Mouse (Mus musculus): Measurements from ENCODE around the gene Plekhg1. TPM values are rescaled to one million over a fixed set of nuclear protein-coding genes. Genes with fewer than 3 reads are reported as not detected.

The Plekhg1 gene
- polyA plus RNA-seq (2015; fragmentation: Nextera tagmentation; extraction: Ambion mirVana): 6.5 and 7.4 TPM in 2 replicates

DNA sequence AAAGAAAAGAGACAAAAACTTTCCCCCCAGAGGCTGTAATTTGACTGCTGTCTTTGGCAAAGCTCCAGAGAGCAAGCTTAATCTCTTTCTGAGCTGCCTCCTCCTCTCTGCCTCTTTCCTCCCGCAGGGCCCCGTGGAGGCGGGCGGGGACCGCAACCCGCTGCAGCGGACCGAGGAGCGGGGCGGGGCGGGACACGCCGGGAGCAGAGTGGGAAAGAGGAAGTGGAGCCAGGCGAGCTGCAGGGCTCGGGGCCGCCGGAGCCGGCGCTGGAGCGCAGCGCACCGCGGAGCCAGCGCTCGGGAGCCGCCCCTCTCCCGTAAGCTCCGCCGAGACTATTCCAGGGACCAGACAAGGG, at the start of gene Plekhg1:
Gene Plekhg1, plus strand, starts transcription at position 217 of the 356 bp plus-strand sequence.
- Histone ChIP-seq H3K9ac (replicated peaks) (peak within 1 kb of the TSS; percentile 65), H3K9me3 (replicated peaks) (no peaks in the 10 kb centered on the region), H3K27ac (replicated peaks) (peak within 1 kb of the TSS; percentile 79), H3K36me3 (no peaks in the 10 kb centered on the region), H3K4me1 (peaks cover 8% of the 10 kb centered on the region), H3K4me2 (peak within 1 kb of the TSS; percentile 98), H3K4me3 (replicated peaks) (peak within 1 kb of the TSS; percentile 61), H3K27me3 (replicated peaks) (no peaks in the 10 kb centered on the region)
- ATAC-seq (ENCODE audit: low FRiP score): peak; percentile 91
- under 1% methylated on average over 29 of the region's 29 CpGs for WGBS

DNA sequence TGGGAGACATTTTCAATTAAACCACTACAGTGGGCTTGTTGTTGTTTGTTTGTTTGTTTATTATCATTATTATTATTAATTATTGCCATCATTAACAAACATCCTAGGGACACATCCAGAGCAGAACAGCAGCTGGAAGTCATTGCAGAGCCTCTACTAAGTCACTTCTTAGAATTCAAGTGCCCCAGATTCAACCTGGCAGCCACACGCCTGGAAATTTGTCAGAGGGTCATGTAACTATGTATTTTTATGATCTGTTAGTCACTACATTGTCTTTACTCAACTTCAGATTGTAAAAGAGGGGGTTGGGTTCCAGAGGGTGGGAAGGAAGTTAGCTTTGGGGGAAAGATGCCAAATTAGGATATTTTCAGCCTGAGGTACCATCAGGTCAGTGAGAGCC, 47.4 kb upstream of the Plekhg1 start:
- H3K4me1 ChIP-seq: no peaks in the 10 kb centered on the region
- no peak overlapping the region for H3K27ac ChIP-seq (replicated peaks)
- H3K27me3 ChIP-seq (replicated peaks): no peaks in the 10 kb centered on the region
- no peaks in the 10 kb centered on the region for H3K9me3 ChIP-seq (replicated peaks)
- no peak overlapping the region for H3K4me3 ChIP-seq (replicated peaks)
- no peaks in the 10 kb centered on the region for H3K36me3 ChIP-seq
- ATAC-seq (ENCODE audit: low FRiP score): no peak
- no peak overlapping the region for H3K9ac ChIP-seq (replicated peaks)
- 68% methylated on average over 1 of the region's 1 CpGs for WGBS
- H3K4me2 ChIP-seq: no peak overlapping the region

DNA sequence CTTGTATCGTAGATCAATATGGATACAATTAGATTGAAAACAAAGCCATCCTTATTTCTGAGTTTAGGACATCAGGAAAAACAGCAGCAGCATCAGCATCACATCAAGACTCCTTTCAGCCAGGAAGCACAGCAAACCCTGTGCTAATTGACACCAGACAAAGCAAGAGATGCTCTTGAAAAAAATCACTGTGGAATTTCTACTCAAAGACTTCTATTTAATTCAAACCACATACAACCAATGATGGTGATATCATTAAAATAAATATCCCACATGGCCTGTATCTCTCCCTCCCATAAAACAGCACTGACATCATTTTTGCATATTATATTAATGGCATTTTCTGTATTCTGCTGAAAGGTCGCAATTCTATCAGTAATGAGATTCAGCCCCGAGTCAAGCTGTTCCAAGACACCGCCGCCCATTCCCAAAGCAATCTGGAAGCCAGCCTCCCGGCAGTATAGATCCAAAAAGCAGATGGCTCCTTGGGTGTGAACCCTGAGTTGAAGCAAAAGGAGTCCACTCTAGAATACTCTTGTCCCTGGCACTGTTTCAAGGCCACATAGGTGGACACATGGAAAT, 46.4 kb upstream of the Plekhg1 start:
- H3K27ac ChIP-seq (replicated peaks): no peak overlapping the region
- H3K4me2 ChIP-seq: no peak overlapping the region
- H3K36me3 ChIP-seq: no peaks in the 10 kb centered on the region
- H3K27me3 ChIP-seq (replicated peaks): no peaks in the 10 kb centered on the region
- 53% methylated on average over 6 of the region's 6 CpGs for WGBS
- no peaks in the 10 kb centered on the region for H3K4me1 ChIP-seq
- no peak overlapping the region for H3K4me3 ChIP-seq (replicated peaks)
- H3K9me3 ChIP-seq (replicated peaks): no peaks in the 10 kb centered on the region
- ATAC-seq (ENCODE audit: low FRiP score): no peak
- H3K9ac ChIP-seq (replicated peaks): no peak overlapping the region

DNA sequence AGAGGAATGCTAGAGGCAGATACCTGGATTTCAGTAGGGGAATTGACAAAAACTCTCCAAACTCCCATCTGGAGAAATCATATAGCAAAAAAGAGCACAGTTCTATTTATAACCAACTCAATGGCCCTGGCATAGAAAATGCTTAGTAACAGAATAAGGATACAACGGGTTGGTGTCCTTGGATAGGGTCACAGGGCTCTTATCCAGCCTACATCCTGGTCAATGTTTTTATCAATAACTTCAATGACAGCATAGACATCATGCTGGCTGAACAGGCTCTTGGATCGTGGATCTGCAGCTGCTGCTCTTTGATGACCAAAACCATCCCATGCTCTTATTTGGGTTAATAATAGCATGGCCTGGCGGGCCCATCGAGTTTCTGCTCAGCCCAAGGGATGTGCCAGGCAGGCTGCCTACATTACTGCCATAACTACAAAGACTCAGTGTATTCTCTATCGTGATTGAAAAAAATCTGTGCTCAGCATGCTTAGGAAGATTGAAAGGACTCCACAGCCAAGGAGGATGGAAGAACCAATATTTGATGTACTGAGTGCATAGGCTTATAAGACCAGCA, 44.7 kb upstream of the Plekhg1 start:
- Histone ChIP-seq H3K27ac (replicated peaks) (no peak overlapping the region), H3K4me3 (replicated peaks) (no peak overlapping the region), H3K9ac (replicated peaks) (no peak overlapping the region), H3K27me3 (replicated peaks) (no peaks in the 10 kb centered on the region), H3K4me1 (no peaks in the 10 kb centered on the region), H3K36me3 (no peaks in the 10 kb centered on the region), H3K9me3 (replicated peaks) (no peaks in the 10 kb centered on the region), H3K4me2 (no peak overlapping the region)
- WGBS: 80% methylated on average over 5 of the region's 5 CpGs
- no peak for ATAC-seq (ENCODE audit: low FRiP score)

GRCm38 (mm10) chr10:3696727-3697348, 43.3 kb upstream of the Plekhg1 start:
- no peak overlapping the region for H3K4me3 ChIP-seq (replicated peaks)
- no peaks in the 10 kb centered on the region for H3K36me3 ChIP-seq
- peak overlapping the region; percentile 58 for H3K27ac ChIP-seq (replicated peaks)
- ATAC-seq (ENCODE audit: low FRiP score): no peak
- 67% methylated on average over 8 of the region's 8 CpGs for WGBS
- H3K27me3 ChIP-seq (replicated peaks): no peaks in the 10 kb centered on the region
- H3K4me1 ChIP-seq: 0 out of 2 replicates have a peak, but pooled peaks cover 2% of the 10 kb centered on the region
- no peak overlapping the region for H3K4me2 ChIP-seq
- H3K9me3 ChIP-seq (replicated peaks): no peaks in the 10 kb centered on the region
- no peak overlapping the region for H3K9ac ChIP-seq (replicated peaks)

DNA sequence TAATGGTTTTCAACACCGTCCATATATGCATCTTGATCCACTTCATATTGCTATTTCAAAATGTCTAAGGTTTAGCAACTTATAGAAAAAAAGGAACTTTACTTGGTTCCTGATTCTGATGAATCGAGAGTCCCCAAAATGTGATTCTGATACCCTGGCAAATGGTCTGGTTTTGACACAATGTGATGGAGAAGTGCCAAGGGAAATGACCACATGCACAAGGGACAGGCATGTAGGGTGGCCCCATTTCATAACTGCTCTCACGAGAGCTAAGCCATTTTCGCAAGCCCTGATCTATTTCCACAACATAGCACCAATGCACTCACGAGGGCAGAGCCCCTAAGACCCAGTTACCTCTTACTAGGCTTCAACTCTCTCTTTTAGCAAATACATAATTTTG, 42.7 kb upstream of the Plekhg1 start:
- ATAC-seq (ENCODE audit: low FRiP score): no peak
- H3K9me3 ChIP-seq (replicated peaks): no peaks in the 10 kb centered on the region
- H3K27me3 ChIP-seq (replicated peaks): no peaks in the 10 kb centered on the region
- 0 out of 2 replicates have a peak, but pooled peaks cover 2% of the 10 kb centered on the region for H3K4me1 ChIP-seq
- no peak overlapping the region for H3K27ac ChIP-seq (replicated peaks)
- no peaks in the 10 kb centered on the region for H3K36me3 ChIP-seq
- H3K4me2 ChIP-seq: no peak overlapping the region
- no peak overlapping the region for H3K9ac ChIP-seq (replicated peaks)
- 84% methylated on average over 5 of the region's 5 CpGs for WGBS
- H3K4me3 ChIP-seq (replicated peaks): no peak overlapping the region

DNA sequence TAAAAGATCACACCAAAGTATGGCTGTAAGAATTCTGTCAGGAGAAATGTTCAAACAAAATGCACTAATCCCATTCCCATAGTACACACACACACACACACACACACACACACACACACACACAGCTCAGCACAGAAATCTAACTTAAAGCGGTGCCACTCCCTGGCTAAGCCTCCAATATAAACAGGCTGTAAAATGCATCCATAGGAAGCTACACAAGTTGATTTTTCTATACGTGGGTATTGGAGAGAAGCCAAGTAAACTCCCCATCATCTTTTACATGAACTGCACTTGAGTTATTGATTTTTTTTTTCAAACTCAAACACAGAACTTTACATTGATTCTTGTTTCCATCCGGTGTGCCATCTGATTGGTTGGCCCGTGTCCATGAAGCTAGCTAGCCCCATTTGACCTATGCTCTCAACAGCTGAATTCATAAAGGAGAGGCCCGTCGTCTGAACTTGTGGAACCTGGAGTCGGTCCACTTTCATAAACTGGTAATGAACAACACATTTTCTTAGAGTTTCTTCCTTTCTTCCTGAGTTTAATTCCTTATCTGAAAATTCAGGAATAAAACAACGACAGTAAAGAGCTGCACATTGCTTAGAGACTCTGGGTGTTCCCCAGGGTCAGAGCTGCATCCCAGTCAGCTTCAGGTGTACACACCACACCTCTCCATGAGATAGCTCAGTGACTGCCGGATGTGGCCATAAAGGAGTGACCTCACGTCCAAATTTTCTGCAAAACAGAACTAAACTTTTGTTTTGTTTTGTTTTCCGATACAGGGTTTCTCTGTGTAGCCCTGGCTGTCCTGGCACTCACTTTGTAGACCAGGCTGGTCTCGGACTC, 39.7 kb upstream of the Plekhg1 start:
- H3K4me2 ChIP-seq: no peak overlapping the region
- H3K9ac ChIP-seq (replicated peaks): no peak overlapping the region

GRCm38 (mm10) chr10:3701832-3702231, 38.3 kb upstream of the Plekhg1 start:
- no peak overlapping the region for H3K27ac ChIP-seq (replicated peaks)
- H3K4me3 ChIP-seq (replicated peaks): no peak overlapping the region
- no peak for ATAC-seq (ENCODE audit: low FRiP score)
- 85% methylated on average over 4 of the region's 4 CpGs for WGBS
- no peaks in the 10 kb centered on the region for H3K9me3 ChIP-seq (replicated peaks)
- no peaks in the 10 kb centered on the region for H3K36me3 ChIP-seq
- no peaks in the 10 kb centered on the region for H3K27me3 ChIP-seq (replicated peaks)
- H3K4me2 ChIP-seq: no peak overlapping the region
- H3K4me1 ChIP-seq: 0 out of 2 replicates have a peak, but pooled peaks cover 2% of the 10 kb centered on the region
- no peak overlapping the region for H3K9ac ChIP-seq (replicated peaks)

More for the DNA sequence above, 39.7 kb upstream of the Plekhg1 start:
- Histone ChIP-seq H3K4me3 (replicated peaks) (no peak overlapping the region), H3K4me1 (0 out of 2 replicates have a peak, but pooled peaks cover 2% of the 10 kb centered on the region), H3K27ac (replicated peaks) (no peak overlapping the region), H3K9me3 (replicated peaks) (no peaks in the 10 kb centered on the region), H3K27me3 (replicated peaks) (no peaks in the 10 kb centered on the region), H3K36me3 (no peaks in the 10 kb centered on the region)
- no peak for ATAC-seq (ENCODE audit: low FRiP score)
- 81% methylated on average over 12 of the region's 12 CpGs for WGBS

DNA sequence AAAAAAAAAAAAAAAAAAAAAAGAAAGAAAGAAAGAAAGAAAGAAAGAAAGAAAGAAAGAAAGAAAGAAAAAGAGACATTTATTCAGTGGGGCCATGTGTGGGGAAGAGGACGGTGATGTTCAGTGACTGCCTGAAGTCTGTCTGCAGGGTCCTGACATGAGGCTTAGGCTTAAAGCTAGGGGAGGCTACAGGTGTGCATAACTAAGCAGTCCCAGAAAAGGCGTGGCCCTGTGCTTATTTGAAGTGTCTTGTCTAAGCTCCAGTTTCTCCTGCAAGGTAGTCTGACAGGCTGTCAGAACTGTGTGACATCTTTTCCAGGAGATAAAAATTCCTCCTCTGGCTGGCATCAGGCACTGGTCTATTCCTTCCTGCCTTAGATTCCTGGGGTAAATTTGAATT, 37.6 kb upstream of the Plekhg1 start:
- Histone ChIP-seq H3K4me1 (0 out of 2 replicates have a peak, but pooled peaks cover 2% of the 10 kb centered on the region), H3K9me3 (replicated peaks) (no peaks in the 10 kb centered on the region), H3K36me3 (no peaks in the 10 kb centered on the region), H3K27me3 (replicated peaks) (no peaks in the 10 kb centered on the region), H3K27ac (replicated peaks) (no peak overlapping the region), H3K4me3 (replicated peaks) (no peak overlapping the region), H3K9ac (replicated peaks) (no peak overlapping the region), H3K4me2 (no peak overlapping the region)
- no peak for ATAC-seq (ENCODE audit: low FRiP score)
- WGBS: 72% methylated on average over 2 of the region's 2 CpGs

GRCm38 (mm10) chr10:3706231-3706630, 33.9 kb upstream of the Plekhg1 start:
- H3K9me3 ChIP-seq (replicated peaks): no peaks in the 10 kb centered on the region
- H3K36me3 ChIP-seq: no peaks in the 10 kb centered on the region
- no peak for ATAC-seq (ENCODE audit: low FRiP score)
- H3K27me3 ChIP-seq (replicated peaks): no peaks in the 10 kb centered on the region
- H3K9ac ChIP-seq (replicated peaks): no peak overlapping the region
- 0 out of 2 replicates have a peak, but pooled peaks cover 2% of the 10 kb centered on the region for H3K4me1 ChIP-seq
- WGBS: 83% methylated on average over 4 of the region's 4 CpGs
- no peak overlapping the region for H3K4me3 ChIP-seq (replicated peaks)
- H3K27ac ChIP-seq (replicated peaks): no peak overlapping the region
- no peak overlapping the region for H3K4me2 ChIP-seq

DNA sequence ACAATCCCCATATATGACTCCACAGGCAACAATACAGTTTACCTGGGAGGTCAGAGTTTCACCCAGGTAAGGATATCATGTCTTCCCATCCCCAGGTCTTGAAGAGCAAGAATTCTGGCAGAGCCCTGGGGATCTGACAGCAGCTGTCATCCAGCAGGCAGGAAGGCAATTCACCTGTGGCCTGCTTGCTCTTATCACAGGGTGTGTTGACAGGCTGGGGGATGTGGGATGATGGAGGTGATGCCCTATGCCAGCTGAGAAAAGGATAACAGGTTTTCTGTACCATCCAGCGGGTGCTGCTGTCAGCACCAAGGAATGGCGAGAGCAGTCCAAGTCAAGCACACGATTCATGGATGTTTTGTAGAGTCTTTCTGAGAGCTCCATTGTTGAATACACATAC, 30.1 kb upstream of the Plekhg1 start:
- H3K4me3 ChIP-seq (replicated peaks): no peak overlapping the region
- no peak overlapping the region for H3K9ac ChIP-seq (replicated peaks)
- WGBS: 87% methylated on average over 3 of the region's 3 CpGs
- H3K27ac ChIP-seq (replicated peaks): no peak overlapping the region
- H3K9me3 ChIP-seq (replicated peaks): no peaks in the 10 kb centered on the region
- H3K4me1 ChIP-seq: no peaks in the 10 kb centered on the region
- no peak for ATAC-seq (ENCODE audit: low FRiP score)
- H3K36me3 ChIP-seq: no peaks in the 10 kb centered on the region
- H3K4me2 ChIP-seq: no peak overlapping the region
- no peaks in the 10 kb centered on the region for H3K27me3 ChIP-seq (replicated peaks)

All from neural tube, embryonic 15.5 days (tissue).